Mouse (Mus musculus) midbrain, embryonic 14.5 days (tissue): ENCODE results near the gene Crispld2. TPM values are rescaled to one million over a fixed set of nuclear protein-coding genes. Genes with fewer than 3 reads are reported as not detected.
A peak's percentile ranks its signal among the peaks of the same experiment; 100 is the strongest.

ENCODE experiments used
- ATAC-seq: fragments of 200-750 bp; cut with Nextera tagmentation; 2 replicates; pipeline ENCODE4 v1.8.0; 2017; ENCODE audit warnings: moderate number of reproducible peaks, moderate library complexity; ENCODE audit not compliant: low FRiP score, low TSS enrichment
- DNase-seq: peaks from one replicate; pipeline ENCODE4 v3.0.0-alpha.2; 2015
- H3K27ac ChIP-seq: fragments of 300-500 bp; sonication (generic); replicated peaks from 2 replicates; pipeline ENCODE4 v1.5.1; 2014; ENCODE audit warnings: mild to moderate bottlenecking, low read depth, low read length, moderate library complexity
- H3K27me3 ChIP-seq: fragments of 300-500 bp; sonication (generic); 2 replicates; pipeline ENCODE4 v1.6.1; 2014; ENCODE audit warnings: low read length, control low read depth, mixed read lengths; ENCODE audit not compliant: control insufficient read depth, insufficient read depth
- H3K36me3 ChIP-seq: fragments of 300-500 bp; sonication (generic); 2 replicates; pipeline ENCODE4 v1.6.1; 2014; ENCODE audit warnings: low read length, control low read depth; ENCODE audit not compliant: control insufficient read depth, insufficient read depth
- H3K4me1 ChIP-seq: fragments of 300-500 bp; sonication (generic); 2 replicates; pipeline ENCODE4 v1.6.1; 2014; ENCODE audit warnings: mild to moderate bottlenecking, antibody characterized with exemption, low read length, control low read depth; ENCODE audit not compliant: control insufficient read depth, insufficient read depth
- H3K4me2 ChIP-seq: fragments of 300-500 bp; sonication (generic); 2 replicates; pipeline ENCODE4 v1.6.1; 2014; ENCODE audit warnings: mild to moderate bottlenecking, low read length, moderate library complexity
- H3K4me3 ChIP-seq: fragments of 300-500 bp; sonication (generic); replicated peaks from 2 replicates; pipeline ENCODE4 v1.5.1; 2014; ENCODE audit warnings: low read depth, low read length
- H3K9ac ChIP-seq: fragments of 300-500 bp; sonication (generic); replicated peaks from 2 replicates; pipeline ENCODE4 v1.6.1; 2014; ENCODE audit warnings: mild to moderate bottlenecking, low read length, moderate library complexity
- H3K9me3 ChIP-seq: fragments of 300-500 bp; sonication (generic); 2 replicates; pipeline ENCODE4 v1.6.1; 2016; ENCODE audit warnings: low read length, control low read depth, mixed read lengths; ENCODE audit not compliant: control insufficient read depth
- WGBS: fragments of 180-500 bp; shearing (Covaris S2); extraction: QIAGEN DNeasy Blood & Tissue Kit; methylation state at CpG from one replicate; pipeline ENCODE4 v1.1.7; 2014; 5-methylcytosine and 5-hydroxymethylcytosine counted together
- polyA plus RNA-seq: library from polyadenylated mRNA; unstranded; fragments of >200 nt; fragmentation: Nextera tagmentation; extraction: Ambion mirVana; gene quantifications from 2 replicates; pipeline ENCODE4 v1.2.1, GENCODE M21; 2014

Crispld2 gene
- polyA plus RNA-seq, 1 experiment from 2014 or later, result 1.1 TPM

- Histone ChIP-seq H3K4me1 (0 out of 2 replicates have a peak, but pooled peaks cover 6% of the 10 kb centered on the region), H3K36me3 (peaks cover 51% of the 10 kb centered on the region), H3K9me3 (no peaks in the 10 kb centered on the region), H3K4me3 (no peak overlapping the region), H3K27ac (no peak overlapping the region), H3K4me2 (no peak overlapping the region), H3K9ac (no peak overlapping the region), H3K27me3 (no peaks in the 10 kb centered on the region)
- WGBS, result 95% methylated on average over 10 of the region's 10 CpGs
- DNase-seq, result no peak
- no peak for ATAC-seq
These were observed 34.2 kb upstream of the Crispld2 start for GRCm38 (mm10) chr8:119958076-119958475.

GRCm38 (mm10) chr8:119960531-119961104 lies 31.6 kb upstream of the Crispld2 start:
- peak overlapping the region; percentile 63 for H3K27ac ChIP-seq
- H3K27me3 ChIP-seq, result no peaks in the 10 kb centered on the region
- ATAC-seq, result no peak; the same call in 1 of the 2 replicates
- H3K36me3 ChIP-seq, result peaks cover 26% of the 10 kb centered on the region
- H3K4me1 ChIP-seq, result 0 out of 2 replicates have a peak, but pooled peaks cover 6% of the 10 kb centered on the region
- no peak overlapping the region for H3K4me2 ChIP-seq
- no peak overlapping the region for H3K4me3 ChIP-seq
- 57% methylated on average over 5 of the region's 5 CpGs for whole genome bisulfite sequencing
- H3K9ac ChIP-seq, result no peak overlapping the region
- peak; percentile 60 for DNase-seq
- H3K9me3 ChIP-seq, result no peaks in the 10 kb centered on the region

GRCm38 (mm10) chr8:119964859-119965258 lies 27.4 kb upstream of the Crispld2 start:
- WGBS, result 88% methylated on average over 4 of the region's 4 CpGs

DNA sequence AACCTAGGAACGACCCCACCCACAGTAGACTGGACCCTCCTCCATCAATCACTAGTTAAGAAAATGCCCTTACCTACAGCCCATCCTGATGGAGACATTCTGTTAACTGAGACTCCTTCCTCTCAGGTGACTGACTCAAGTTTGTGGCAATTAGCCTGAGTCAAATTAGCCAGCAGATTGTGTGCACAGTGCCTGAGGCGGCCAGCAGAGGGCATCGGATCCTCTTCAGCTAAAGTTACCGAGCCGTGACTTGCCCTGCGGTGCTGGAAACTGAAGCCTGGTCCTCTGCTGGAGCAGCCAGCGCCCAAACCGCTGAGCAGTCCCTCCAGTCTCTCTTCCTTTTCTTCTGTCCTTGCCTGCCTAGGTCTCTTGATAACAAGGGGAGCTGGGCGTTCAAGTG lies 24.8 kb upstream of the Crispld2 start:
- ATAC-seq (no peak), DNase-seq (no peak)
- H3K9ac ChIP-seq, result no peak overlapping the region
- no peak overlapping the region for H3K4me3 ChIP-seq
- no peak overlapping the region for H3K27ac ChIP-seq
- H3K27me3 ChIP-seq, result no peaks in the 10 kb centered on the region
- no peak overlapping the region for H3K4me2 ChIP-seq
- no peaks in the 10 kb centered on the region for H3K36me3 ChIP-seq
- WGBS, result 88% methylated on average over 9 of the region's 9 CpGs
- no peaks in the 10 kb centered on the region for H3K4me1 ChIP-seq
- no peaks in the 10 kb centered on the region; the same call in 1 of the 2 replicates for H3K9me3 ChIP-seq

More at GRCm38 (mm10) chr8:119964859-119965258, 27.4 kb upstream of the Crispld2 start:
- no peak for ATAC-seq
- Histone ChIP-seq H3K36me3 (no peaks in the 10 kb centered on the region), H3K27me3 (no peaks in the 10 kb centered on the region), H3K4me3 (no peak overlapping the region), H3K27ac (no peak overlapping the region), H3K4me1 (0 out of 2 replicates have a peak, but pooled peaks cover 6% of the 10 kb centered on the region), H3K9ac (no peak overlapping the region), H3K9me3 (no peaks in the 10 kb centered on the region; the same call in 1 of the 2 replicates), H3K4me2 (no peak overlapping the region)
- no peak for DNase-seq

GRCm38 (mm10) chr8:119970169-119970568 lies 22.1 kb upstream of the Crispld2 start:
- no peak overlapping the region for H3K4me2 ChIP-seq
- no peak overlapping the region for H3K27ac ChIP-seq
- H3K4me3 ChIP-seq, result no peak overlapping the region
- 81% methylated on average over 9 of the region's 9 CpGs for WGBS
- no peaks in the 10 kb centered on the region for H3K36me3 ChIP-seq
- H3K27me3 ChIP-seq, result no peaks in the 10 kb centered on the region
- no peak for ATAC-seq
- no peaks in the 10 kb centered on the region for H3K4me1 ChIP-seq
- H3K9me3 ChIP-seq, result no peaks in the 10 kb centered on the region; the same call in 1 of the 2 replicates
- no peak for DNase-seq
- no peak overlapping the region for H3K9ac ChIP-seq

DNA sequence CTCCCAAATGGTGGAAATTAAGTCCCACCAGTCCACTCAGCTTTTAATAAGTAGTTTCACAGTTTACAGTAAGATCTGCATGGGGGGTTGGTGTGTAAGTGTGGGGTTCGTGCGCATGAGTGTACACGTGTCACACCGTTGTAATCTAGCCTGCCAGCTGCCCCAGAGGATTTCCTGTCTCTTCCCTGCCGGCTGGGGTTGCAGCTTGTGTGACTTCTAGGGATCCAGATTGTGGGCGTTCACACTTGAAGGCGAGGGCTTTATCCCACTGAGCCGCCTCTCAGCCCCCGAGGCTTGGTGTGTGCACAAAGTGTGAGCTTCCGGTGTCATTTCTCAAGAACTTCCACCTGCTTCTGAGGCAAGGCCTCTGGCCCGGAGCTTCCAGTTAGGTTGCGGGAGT lies 19.7 kb upstream of the Crispld2 start:
- H3K4me1 ChIP-seq, result no peaks in the 10 kb centered on the region

GRCm38 (mm10) chr8:119978770-119979381 lies 13.4 kb upstream of the Crispld2 start:
- Histone ChIP-seq H3K4me2 (no peak overlapping the region), H3K36me3 (no peaks in the 10 kb centered on the region), H3K27ac (no peak overlapping the region), H3K9ac (no peak overlapping the region), H3K9me3 (no peaks in the 10 kb centered on the region), H3K27me3 (no peaks in the 10 kb centered on the region), H3K4me3 (no peak overlapping the region), H3K4me1 (no peaks in the 10 kb centered on the region)
- 67% methylated on average over 11 of the region's 11 CpGs for WGBS
- no peak for ATAC-seq
- no peak for DNase-seq

More for the DNA sequence above, 19.7 kb upstream of the Crispld2 start:
- ATAC-seq (no peak), DNase-seq (no peak)
- H3K9ac ChIP-seq, result no peak overlapping the region
- H3K4me2 ChIP-seq, result no peak overlapping the region
- H3K4me3 ChIP-seq, result no peak overlapping the region
- no peaks in the 10 kb centered on the region; the same call in 1 of the 2 replicates for H3K9me3 ChIP-seq
- H3K27me3 ChIP-seq, result no peaks in the 10 kb centered on the region
- 80% methylated on average over 12 of the region's 12 CpGs for WGBS
- no peak overlapping the region for H3K27ac ChIP-seq
- no peaks in the 10 kb centered on the region for H3K36me3 ChIP-seq

DNA sequence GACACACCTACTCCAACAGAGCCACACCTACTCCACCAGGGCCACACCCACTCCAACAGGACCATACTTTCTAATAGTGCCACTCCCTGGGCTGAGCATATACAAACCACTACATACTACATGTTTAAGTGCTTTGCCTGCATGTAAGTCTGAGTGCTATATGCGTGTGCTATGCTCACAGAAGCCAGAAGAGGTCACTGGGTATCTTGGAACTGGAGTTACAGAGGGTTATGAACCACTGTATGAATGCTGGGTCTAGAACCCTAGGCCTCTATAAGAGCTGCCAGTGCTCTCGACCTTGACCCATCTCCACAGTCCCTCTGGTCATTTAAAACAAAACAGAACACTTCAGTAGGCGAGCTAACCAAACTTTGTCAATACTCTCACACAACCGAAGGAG lies 11.0 kb upstream of the Crispld2 start:
- ATAC-seq (no peak), DNase-seq (no peak)
- Histone ChIP-seq H3K36me3 (no peaks in the 10 kb centered on the region), H3K27me3 (no peaks in the 10 kb centered on the region), H3K4me1 (no peaks in the 10 kb centered on the region), H3K9me3 (no peaks in the 10 kb centered on the region), H3K27ac (no peak overlapping the region), H3K4me3 (no peak overlapping the region), H3K4me2 (no peak overlapping the region), H3K9ac (no peak overlapping the region)
- WGBS, result 67% methylated on average over 4 of the region's 4 CpGs

DNA sequence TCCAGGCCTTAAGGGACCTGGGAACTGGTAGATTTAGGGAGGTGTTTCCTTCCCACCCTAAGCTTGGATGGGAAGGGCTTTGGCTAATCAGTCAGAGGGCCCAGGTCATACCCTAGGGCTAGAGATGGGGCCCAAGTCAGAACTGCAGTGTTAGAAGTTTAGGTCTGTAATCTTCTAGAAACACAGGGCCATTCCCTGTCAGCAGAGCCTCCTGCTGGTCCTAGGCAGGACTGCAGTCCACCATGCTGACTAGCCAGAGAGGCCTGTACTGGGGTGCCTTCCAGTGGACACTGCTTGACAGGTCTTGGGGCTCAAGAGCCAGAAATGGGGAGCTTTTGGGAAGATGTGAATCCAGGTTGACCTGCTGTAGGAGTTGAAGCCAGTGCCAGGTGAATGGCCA lies 8.2 kb upstream of the Crispld2 start:
- no peak overlapping the region for H3K4me2 ChIP-seq
- no peak overlapping the region for H3K27ac ChIP-seq
- H3K36me3 ChIP-seq, result no peaks in the 10 kb centered on the region
- H3K27me3 ChIP-seq, result no peaks in the 10 kb centered on the region
- H3K9ac ChIP-seq, result no peak overlapping the region
- H3K9me3 ChIP-seq, result no peaks in the 10 kb centered on the region
- DNase-seq (no peak), ATAC-seq (no peak)
- no peaks in the 10 kb centered on the region for H3K4me1 ChIP-seq
- H3K4me3 ChIP-seq, result no peak overlapping the region
